Mouse (Mus musculus) megakaryocyte, embryonic 14.5 days (primary cell): Measurements from ENCODE around the gene Tmem98.

ENCODE experiments used
- FLI1 ChIP-seq: IDR thresholded peaks from 2 replicates; pipeline ENCODE4 v1.6.1; 2012; ENCODE audit warnings: low read length, inconsistent platforms, mixed read lengths
- GATA1 ChIP-seq: IDR thresholded peaks from 3 replicates; pipeline ENCODE4 v1.6.1; 2012; ENCODE audit warnings: mixed read lengths, low read length, inconsistent platforms, borderline replicate concordance

DNA sequence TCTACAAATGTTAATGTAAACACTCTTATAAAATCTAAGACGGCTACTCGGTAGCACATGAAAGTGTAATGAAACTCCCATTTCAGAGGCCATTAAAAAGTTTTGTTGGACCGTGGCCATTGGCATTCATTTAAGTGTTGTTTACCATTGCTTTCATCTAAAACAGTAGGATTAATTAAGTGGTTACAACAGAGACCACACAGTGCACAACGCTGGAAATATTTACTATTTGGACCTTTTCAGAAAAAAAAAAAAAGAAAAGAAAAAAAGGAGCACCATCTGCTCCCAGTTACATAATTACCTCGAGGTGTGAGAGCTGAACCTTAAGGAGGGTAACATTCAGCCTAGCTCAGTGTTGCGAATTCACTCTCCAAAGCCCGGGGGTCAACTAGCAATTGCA, 35.5 kb downstream of the Tmem98 start:
- TF ChIP-seq GATA1 = no peak
- no peak for TF ChIP-seq FLI1
